Mouse (Mus musculus) midbrain, embryonic 12.5 days (tissue): Measurements from ENCODE around the gene Tlk1. TPM values are rescaled to one million over a fixed set of nuclear protein-coding genes. Genes with fewer than 3 reads are reported as not detected.
"Not testable (repeated sequence)": the region's sequence is repeated elsewhere in the genome, so short reads cannot be mapped to it uniquely, and the experiment has no call there.

Experiments
- ATAC-seq: fragments of 200-750 bp; cut with Nextera tagmentation; 2 replicates; pipeline ENCODE4 v1.8.0; 2017; ENCODE audit warnings: low read depth, moderate TSS enrichment, moderate library complexity; ENCODE audit not compliant: low FRiP score
- H3K27ac ChIP-seq: fragments of 300-500 bp; sonication (generic); replicated peaks from 2 replicates; pipeline ENCODE4 v1.5.1; 2016; ENCODE audit warnings: mild to moderate bottlenecking
- H3K27me3 ChIP-seq: fragments of 300-500 bp; sonication (generic); 2 replicates; pipeline ENCODE4 v1.6.1; 2016; ENCODE audit warnings: mild to moderate bottlenecking
- H3K36me3 ChIP-seq: fragments of 300-500 bp; sonication (generic); 2 replicates; pipeline ENCODE4 v1.6.1; 2016
- H3K4me1 ChIP-seq: fragments of 300-500 bp; sonication (generic); 2 replicates; pipeline ENCODE4 v1.6.1; 2016
- H3K4me2 ChIP-seq: fragments of 300-500 bp; sonication (generic); replicated peaks from 2 replicates; pipeline ENCODE4 v1.6.1; 2016; ENCODE audit warnings: mild to moderate bottlenecking, moderate library complexity
- H3K4me3 ChIP-seq: fragments of 300-500 bp; sonication (generic); 2 replicates; pipeline ENCODE4 v1.5.1; 2016; ENCODE audit warnings: mild to moderate bottlenecking
- H3K9ac ChIP-seq: fragments of 300-500 bp; sonication (generic); replicated peaks from 2 replicates; pipeline ENCODE4 v1.6.1; 2016; ENCODE audit warnings: mild to moderate bottlenecking, moderate library complexity
- H3K9me3 ChIP-seq: fragments of 300-500 bp; sonication (generic); 2 replicates; pipeline ENCODE4 v1.6.1; 2016; ENCODE audit warnings: mild to moderate bottlenecking
- WGBS: fragments of 180-500 bp; shearing (Covaris S2); methylation state at CpG from one replicate; pipeline ENCODE4 v1.1.7; 2016; 5-methylcytosine and 5-hydroxymethylcytosine counted together
- polyA plus RNA-seq: library from polyadenylated mRNA; unstranded; fragments of >200 nt; fragmentation: Nextera tagmentation; extraction: Ambion mirVana; gene quantifications from 2 replicates; pipeline ENCODE4 v1.2.1, GENCODE M21; 2016

Gene Tlk1
- polyA plus RNA-seq, 1 experiment from 2014 or later: 35.4 TPM

- Histone ChIP-seq H3K4me2 (no peak overlapping the region), H3K4me3 (no peak overlapping the region), H3K27me3 (no peaks in the 10 kb centered on the region), H3K4me1 (0 out of 2 replicates have a peak, but pooled peaks cover 6% of the 10 kb centered on the region), H3K36me3 (peaks cover 1% of the 10 kb centered on the region), H3K9me3 (no peaks in the 10 kb centered on the region), H3K27ac (no peak overlapping the region), H3K9ac (no peak overlapping the region)
- ATAC-seq: no peak
- WGBS: 93% methylated on average over 3 of the region's 3 CpGs
Observed at GRCm38 (mm10) chr2:70809921-70810320, 15.6 kb downstream of the Tlk1 start.

- Histone ChIP-seq H3K4me1 (0 out of 2 replicates have a peak, but pooled peaks cover 6% of the 10 kb centered on the region), H3K9me3 (peaks cover 3% of the 10 kb centered on the region; the same call in 1 of the 2 replicates), H3K4me3 (no peak overlapping the region), H3K4me2 (no peak overlapping the region), H3K36me3 (peaks cover 5% of the 10 kb centered on the region), H3K9ac (no peak overlapping the region), H3K27ac (no peak overlapping the region), H3K27me3 (no peaks in the 10 kb centered on the region)
- no peak for ATAC-seq
Observed at GRCm38 (mm10) chr2:70808681-70809080, 16.8 kb downstream of the Tlk1 start.

GRCm38 (mm10) chr2:70807678-70808077 is 17.9 kb downstream of the Tlk1 start:
- not testable (repeated sequence) for ATAC-seq, H3K4me1 ChIP-seq
- WGBS: 91% methylated on average over 3 of the region's 3 CpGs

GRCm38 (mm10) chr2:70806020-70806419 is 19.5 kb downstream of the Tlk1 start:
- no peak overlapping the region for H3K27ac ChIP-seq
- ATAC-seq: no peak
- no peak overlapping the region for H3K4me2 ChIP-seq
- no peak overlapping the region for H3K4me3 ChIP-seq
- H3K4me1 ChIP-seq: peaks cover 3% of the 10 kb centered on the region; the same call in 1 of the 2 replicates
- H3K9me3 ChIP-seq: peaks cover 3% of the 10 kb centered on the region; the same call in 1 of the 2 replicates
- WGBS: 93% methylated on average over 5 of the region's 5 CpGs
- no peaks in the 10 kb centered on the region for H3K27me3 ChIP-seq
- H3K36me3 ChIP-seq: peaks cover 8% of the 10 kb centered on the region
- no peak overlapping the region for H3K9ac ChIP-seq

More at GRCm38 (mm10) chr2:70807678-70808077, 17.9 kb downstream of the Tlk1 start:
- not testable (repeated sequence) for H3K4me2 ChIP-seq, H3K9ac ChIP-seq, H3K4me3 ChIP-seq, H3K9me3 ChIP-seq, H3K27me3 ChIP-seq, H3K36me3 ChIP-seq, H3K27ac ChIP-seq

- ATAC-seq: not testable (repeated sequence)
- 91% methylated on average over 4 of the region's 4 CpGs for WGBS
Observed at GRCm38 (mm10) chr2:70803696-70804095, 21.8 kb downstream of the Tlk1 start.

GRCm38 (mm10) chr2:70802658-70803057 is 22.9 kb downstream of the Tlk1 start:
- peaks cover 8% of the 10 kb centered on the region for H3K36me3 ChIP-seq
- H3K4me3 ChIP-seq: no peak overlapping the region
- 40% methylated on average over 6 of the region's 6 CpGs for WGBS
- H3K27ac ChIP-seq: no peak overlapping the region; the same call in 1 of the 2 replicates
- peaks cover 3% of the 10 kb centered on the region; the same call in 1 of the 2 replicates for H3K9me3 ChIP-seq
- no peak for ATAC-seq
- H3K4me2 ChIP-seq: no peak overlapping the region
- no peaks in the 10 kb centered on the region for H3K27me3 ChIP-seq
- H3K9ac ChIP-seq: no peak overlapping the region
- peaks cover 3% of the 10 kb centered on the region; the same call in 1 of the 2 replicates for H3K4me1 ChIP-seq

More at GRCm38 (mm10) chr2:70803696-70804095, 21.8 kb downstream of the Tlk1 start:
- not testable (repeated sequence) for H3K9ac ChIP-seq, H3K27me3 ChIP-seq, H3K4me2 ChIP-seq, H3K4me1 ChIP-seq, H3K4me3 ChIP-seq, H3K27ac ChIP-seq, H3K36me3 ChIP-seq, H3K9me3 ChIP-seq

GRCm38 (mm10) chr2:70801543-70801942 is 24.0 kb downstream of the Tlk1 start:
- no peak overlapping the region for H3K4me2 ChIP-seq
- no peak for ATAC-seq

GRCm38 (mm10) chr2:70800396-70800795 is 25.1 kb downstream of the Tlk1 start:
- peaks cover 8% of the 10 kb centered on the region for H3K36me3 ChIP-seq
- no peak overlapping the region for H3K27ac ChIP-seq
- peaks cover 3% of the 10 kb centered on the region; the same call in 1 of the 2 replicates for H3K4me1 ChIP-seq
- H3K4me3 ChIP-seq: no peak overlapping the region
- WGBS: 92% methylated on average over 1 of the region's 1 CpGs
- no peak overlapping the region for H3K4me2 ChIP-seq
- ATAC-seq: no peak
- H3K9ac ChIP-seq: no peak overlapping the region
- H3K27me3 ChIP-seq: no peaks in the 10 kb centered on the region
- H3K9me3 ChIP-seq: peaks cover 3% of the 10 kb centered on the region; the same call in 1 of the 2 replicates

More at GRCm38 (mm10) chr2:70801543-70801942, 24.0 kb downstream of the Tlk1 start:
- H3K9ac ChIP-seq: no peak overlapping the region
- no peaks in the 10 kb centered on the region for H3K27me3 ChIP-seq
- H3K27ac ChIP-seq: no peak overlapping the region
- peaks cover 3% of the 10 kb centered on the region; the same call in 1 of the 2 replicates for H3K9me3 ChIP-seq
- H3K4me3 ChIP-seq: no peak overlapping the region
- peaks cover 8% of the 10 kb centered on the region for H3K36me3 ChIP-seq
- peaks cover 3% of the 10 kb centered on the region; the same call in 1 of the 2 replicates for H3K4me1 ChIP-seq

GRCm38 (mm10) chr2:70793276-70793675 is 32.3 kb downstream of the Tlk1 start:
- Histone ChIP-seq H3K4me3 (no peak overlapping the region), H3K4me2 (no peak overlapping the region), H3K36me3 (peaks cover 10% of the 10 kb centered on the region; the same call in 1 of the 2 replicates), H3K4me1 (no peaks in the 10 kb centered on the region), H3K27me3 (no peaks in the 10 kb centered on the region), H3K27ac (no peak overlapping the region), H3K9me3 (no peaks in the 10 kb centered on the region), H3K9ac (no peak overlapping the region)
- no peak for ATAC-seq
- WGBS: 90% methylated on average over 4 of the region's 4 CpGs

GRCm38 (mm10) chr2:70790246-70790645 is 35.3 kb downstream of the Tlk1 start:
- H3K27me3 ChIP-seq: no peaks in the 10 kb centered on the region
- H3K9ac ChIP-seq: no peak overlapping the region
- H3K4me3 ChIP-seq: no peak overlapping the region
- no peaks in the 10 kb centered on the region for H3K4me1 ChIP-seq
- no peaks in the 10 kb centered on the region for H3K9me3 ChIP-seq
- H3K4me2 ChIP-seq: no peak overlapping the region
- 91% methylated on average over 2 of the region's 2 CpGs for WGBS
- H3K36me3 ChIP-seq: peaks cover 9% of the 10 kb centered on the region; the same call in 1 of the 2 replicates
- H3K27ac ChIP-seq: no peak overlapping the region
- ATAC-seq: no peak

GRCm38 (mm10) chr2:70789331-70789730 is 36.2 kb downstream of the Tlk1 start:
- ATAC-seq: no peak
- no peak overlapping the region for H3K9ac ChIP-seq
- H3K27ac ChIP-seq: no peak overlapping the region
- H3K36me3 ChIP-seq: no peaks in the 10 kb centered on the region
- H3K27me3 ChIP-seq: no peaks in the 10 kb centered on the region
- no peak overlapping the region for H3K4me3 ChIP-seq
- H3K9me3 ChIP-seq: no peaks in the 10 kb centered on the region
- H3K4me1 ChIP-seq: no peaks in the 10 kb centered on the region
- WGBS: 95% methylated on average over 3 of the region's 3 CpGs
- no peak overlapping the region for H3K4me2 ChIP-seq

GRCm38 (mm10) chr2:70784447-70784846 is 41.1 kb downstream of the Tlk1 start:
- WGBS: 80% methylated on average over 4 of the region's 4 CpGs
- no peak overlapping the region for H3K9ac ChIP-seq
- no peak overlapping the region for H3K4me2 ChIP-seq
- no peaks in the 10 kb centered on the region for H3K27me3 ChIP-seq
- H3K36me3 ChIP-seq: no peaks in the 10 kb centered on the region
- no peaks in the 10 kb centered on the region for H3K9me3 ChIP-seq
- H3K4me3 ChIP-seq: no peak overlapping the region
- H3K4me1 ChIP-seq: no peaks in the 10 kb centered on the region
- H3K27ac ChIP-seq: no peak overlapping the region
- ATAC-seq: no peak

- H3K27me3 ChIP-seq: no peaks in the 10 kb centered on the region
- no peak overlapping the region for H3K4me2 ChIP-seq
- no peaks in the 10 kb centered on the region for H3K4me1 ChIP-seq
- H3K4me3 ChIP-seq: no peak overlapping the region
- no peak overlapping the region for H3K9ac ChIP-seq
- no peaks in the 10 kb centered on the region for H3K36me3 ChIP-seq
- no peak for ATAC-seq
- no peak overlapping the region for H3K27ac ChIP-seq
- 91% methylated on average over 8 of the region's 8 CpGs for WGBS
- H3K9me3 ChIP-seq: no peaks in the 10 kb centered on the region
Observed at GRCm38 (mm10) chr2:70783504-70783903, 42.0 kb downstream of the Tlk1 start.
